Mouse (Mus musculus) kidney, postnatal 0 days (tissue): Measurements from ENCODE around the gene Grid2. TPM values are rescaled to one million over a fixed set of nuclear protein-coding genes. Genes with fewer than 3 reads are reported as not detected.

ENCODE experiments used
- ATAC-seq: fragments of 200-750 bp; cut with Nextera tagmentation; replicated peaks from 2 replicates; pipeline ENCODE4 v1.8.0; 2017; ENCODE audit warnings: low read depth, moderate number of reproducible peaks, moderate TSS enrichment, moderate library complexity; ENCODE audit not compliant: low FRiP score
- DNase-seq: peaks from one replicate; pipeline ENCODE4 v3.0.0-alpha.2; 2016; ENCODE audit warnings: low spot score
- H3K27ac ChIP-seq: fragments of 300-500 bp; sonication (generic); 2 replicates; pipeline ENCODE4 v1.5.1; 2014; ENCODE audit warnings: mild to moderate bottlenecking
- H3K27me3 ChIP-seq: fragments of 300-500 bp; sonication (generic); 2 replicates; pipeline ENCODE4 v1.6.1; 2014; ENCODE audit warnings: low read length, mixed read lengths; ENCODE audit not compliant: insufficient read depth
- H3K36me3 ChIP-seq: fragments of 300-500 bp; sonication (generic); 2 replicates; pipeline ENCODE4 v1.6.1; 2014; ENCODE audit warnings: low read length, mixed read lengths; ENCODE audit not compliant: insufficient read depth
- H3K4me1 ChIP-seq: fragments of 300-500 bp; sonication (generic); replicated peaks from 2 replicates; pipeline ENCODE4 v1.6.1; 2014; ENCODE audit warnings: antibody characterized with exemption, low read length, mixed read lengths; ENCODE audit not compliant: insufficient read depth
- H3K4me2 ChIP-seq: fragments of 300-500 bp; sonication (generic); 2 replicates; pipeline ENCODE4 v1.6.1; 2014; ENCODE audit warnings: mild to moderate bottlenecking, low read length, moderate library complexity, mixed read lengths
- H3K4me3 ChIP-seq: fragments of 300-500 bp; sonication (generic); replicated peaks from 2 replicates; pipeline ENCODE4 v1.5.1; 2014; ENCODE audit warnings: low read depth, low read length
- H3K9ac ChIP-seq: fragments of 300-500 bp; sonication (generic); 2 replicates; pipeline ENCODE4 v1.6.1; 2014; ENCODE audit warnings: low read depth, low read length
- H3K9me3 ChIP-seq: fragments of 300-500 bp; sonication (generic); replicated peaks from 2 replicates; pipeline ENCODE4 v1.6.1; 2016; ENCODE audit warnings: low read length, inconsistent platforms, mixed read lengths
- CTCF ChIP-seq: IDR thresholded peaks from 2 replicates; pipeline ENCODE4 v1.5.1; 2016; ENCODE audit warnings: antibody characterized with exemption, low read depth, mild to moderate bottlenecking, moderate library complexity
- WGBS: fragments of 180-500 bp; shearing (Covaris S2); extraction: QIAGEN DNeasy Blood & Tissue Kit; methylation state at CpG from one replicate; pipeline ENCODE4 v1.1.7; 2014; 5-methylcytosine and 5-hydroxymethylcytosine counted together
- polyA plus RNA-seq: library from polyadenylated mRNA; unstranded; fragments of >200 nt; fragmentation: Nextera tagmentation; extraction: Ambion mirVana; gene quantifications from 2 replicates; pipeline ENCODE4 v1.2.1, GENCODE M21; 2015

The Grid2 gene
- polyA plus RNA-seq, 1 experiment from 2014 or later = 0.21 TPM

- Histone ChIP-seq H3K9ac (no peak overlapping the region), H3K36me3 (no peaks in the 10 kb centered on the region)
- TF ChIP-seq CTCF = no peak
Observed at GRCm38 (mm10) chr6:64731126-64731525, 1475.5 kb downstream of the Grid2 start.

GRCm38 (mm10) chr6:64731621-64732320 is 1476.1 kb downstream of the Grid2 start:
- Histone ChIP-seq H3K27me3 (peaks cover 69% of the 10 kb centered on the region), H3K4me2 (no peak overlapping the region), H3K9me3 (no peaks in the 10 kb centered on the region), H3K36me3 (no peaks in the 10 kb centered on the region), H3K4me1 (peaks cover 13% of the 10 kb centered on the region; the same call in 1 of the 2 replicates), H3K27ac (no peak overlapping the region), H3K9ac (no peak overlapping the region), H3K4me3 (no peak overlapping the region)
- 2% methylated on average over 8 of the region's 8 CpGs for WGBS
- no peak for TF ChIP-seq CTCF
- no peak for ATAC-seq
- no peak for DNase-seq

More at GRCm38 (mm10) chr6:64731126-64731525, 1475.5 kb downstream of the Grid2 start:
- peaks cover 67% of the 10 kb centered on the region for H3K27me3 ChIP-seq
- DNase-seq = no peak
- no peak for ATAC-seq
- H3K27ac ChIP-seq = no peak overlapping the region
- no peaks in the 10 kb centered on the region for H3K9me3 ChIP-seq
- no peak overlapping the region for H3K4me3 ChIP-seq
- H3K4me1 ChIP-seq = peaks cover 13% of the 10 kb centered on the region; the same call in 1 of the 2 replicates
- no peak overlapping the region for H3K4me2 ChIP-seq
- 4% methylated on average over 7 of the region's 7 CpGs for WGBS

- H3K27me3 ChIP-seq = peaks cover 66% of the 10 kb centered on the region
- H3K36me3 ChIP-seq = no peaks in the 10 kb centered on the region
- H3K9me3 ChIP-seq = no peaks in the 10 kb centered on the region
- DNase-seq (no peak), ATAC-seq (no peak)
- no peak overlapping the region for H3K4me3 ChIP-seq
- H3K4me1 ChIP-seq = peaks cover 13% of the 10 kb centered on the region; the same call in 1 of the 2 replicates
- TF ChIP-seq CTCF = no peak
- no peak overlapping the region for H3K27ac ChIP-seq
- WGBS = under 1% methylated on average over 4 of the region's 4 CpGs
- H3K4me2 ChIP-seq = no peak overlapping the region
- no peak overlapping the region for H3K9ac ChIP-seq
Observed at GRCm38 (mm10) chr6:64733311-64733710, 1477.6 kb downstream of the Grid2 start.

- peak overlapping the region; percentile 46 for H3K4me2 ChIP-seq
- H3K9me3 ChIP-seq = no peaks in the 10 kb centered on the region
- H3K9ac ChIP-seq = 0 out of 2 replicates have a peak overlapping the region, but pooled peaks have one; percentile 5
- no peaks in the 10 kb centered on the region for H3K36me3 ChIP-seq
- no peak for TF ChIP-seq CTCF
- H3K4me1 ChIP-seq = peaks cover 7% of the 10 kb centered on the region; the same call in 1 of the 2 replicates
- ATAC-seq (peak; percentile 68; the same call in 1 of the 2 replicates), DNase-seq (no peak)
- WGBS = 3% methylated on average over 54 of the region's 54 CpGs
- H3K27me3 ChIP-seq = peaks cover 57% of the 10 kb centered on the region
- H3K27ac ChIP-seq = no peak overlapping the region
- peak overlapping the region; percentile 26 for H3K4me3 ChIP-seq
Observed at GRCm38 (mm10) chr6:64734441-64735320, 1479.0 kb downstream of the Grid2 start.

GRCm38 (mm10) chr6:64736317-64736716 is 1480.6 kb downstream of the Grid2 start:
- H3K27me3 ChIP-seq = peaks cover 43% of the 10 kb centered on the region
- 80% methylated on average over 4 of the region's 4 CpGs for WGBS

GRCm38 (mm10) chr6:64742915-64743489 is 1487.3 kb downstream of the Grid2 start:
- H3K36me3 ChIP-seq = no peaks in the 10 kb centered on the region
- 60% methylated on average over 2 of the region's 2 CpGs for WGBS
- H3K4me3 ChIP-seq = no peak overlapping the region
- no peak for TF ChIP-seq CTCF
- no peaks in the 10 kb centered on the region for H3K9me3 ChIP-seq
- no peak for DNase-seq
- no peaks in the 10 kb centered on the region for H3K27me3 ChIP-seq
- no peak overlapping the region for H3K4me2 ChIP-seq
- no peak overlapping the region for H3K27ac ChIP-seq
- H3K9ac ChIP-seq = no peak overlapping the region
- no peaks in the 10 kb centered on the region for H3K4me1 ChIP-seq
- no peak for ATAC-seq

More at GRCm38 (mm10) chr6:64736317-64736716, 1480.6 kb downstream of the Grid2 start:
- no peak for TF ChIP-seq CTCF
- no peak for ATAC-seq
- Histone ChIP-seq H3K9ac (no peak overlapping the region), H3K9me3 (no peaks in the 10 kb centered on the region), H3K4me2 (no peak overlapping the region), H3K4me1 (0 out of 2 replicates have a peak, but pooled peaks cover 3% of the 10 kb centered on the region), H3K27ac (no peak overlapping the region), H3K36me3 (no peaks in the 10 kb centered on the region), H3K4me3 (no peak overlapping the region)
- no peak for DNase-seq
